Mouse (Mus musculus) liver, postnatal 0 days (tissue): Measurements from ENCODE around the gene Yap1. TPM values are rescaled to one million over a fixed set of nuclear protein-coding genes. Genes with fewer than 3 reads are reported as not detected.

Source experiments
- ATAC-seq: fragments of 200-750 bp; cut with Nextera tagmentation; 2 replicates; pipeline ENCODE4 v1.8.0; 2017; ENCODE audit warnings: mild to moderate bottlenecking, moderate library complexity
- DNase-seq: peaks from one replicate; pipeline ENCODE4 v3.0.0-alpha.2; 2016
- H3K27ac ChIP-seq: fragments of 300-500 bp; sonication (generic); 2 replicates; pipeline ENCODE4 v1.5.1; 2014; ENCODE audit warnings: antibody characterized with exemption, moderate library complexity, mild to moderate bottlenecking, low read depth
- H3K27me3 ChIP-seq: fragments of 300-500 bp; sonication (generic); 2 replicates; pipeline ENCODE4 v1.6.1; 2014; ENCODE audit warnings: low read length, control low read depth, mixed read lengths; ENCODE audit not compliant: insufficient read depth
- H3K36me3 ChIP-seq: fragments of 300-500 bp; sonication (generic); replicated peaks from 2 replicates; pipeline ENCODE4 v1.6.1; 2014; ENCODE audit warnings: mild to moderate bottlenecking, control low read depth, low read length, moderate library complexity, mixed read lengths; ENCODE audit not compliant: insufficient read depth
- H3K4me1 ChIP-seq: fragments of 300-500 bp; sonication (generic); 2 replicates; pipeline ENCODE4 v1.6.1; 2014; ENCODE audit warnings: antibody characterized with exemption, mild to moderate bottlenecking, control low read depth; ENCODE audit not compliant: insufficient read depth
- H3K4me2 ChIP-seq: fragments of 300-500 bp; sonication (generic); 2 replicates; pipeline ENCODE4 v1.6.1; 2014; ENCODE audit warnings: low read depth, mild to moderate bottlenecking, low read length, moderate library complexity, mixed read lengths
- H3K4me3 ChIP-seq: fragments of 300-500 bp; sonication (generic); 2 replicates; pipeline ENCODE4 v1.5.1; 2014; ENCODE audit warnings: low read depth, low read length
- H3K9ac ChIP-seq: fragments of 300-500 bp; sonication (generic); replicated peaks from 2 replicates; pipeline ENCODE4 v1.6.1; 2014; ENCODE audit warnings: mild to moderate bottlenecking, moderate library complexity
- H3K9me3 ChIP-seq: fragments of 300-500 bp; sonication (generic); 2 replicates; pipeline ENCODE4 v1.6.1; 2016; ENCODE audit warnings: mild to moderate bottlenecking, control low read depth, low read length, mixed read lengths
- CTCF ChIP-seq: sonication (generic); IDR thresholded peaks from 2 replicates; pipeline ENCODE4 v1.5.1; 2016; ENCODE audit warnings: antibody characterized with exemption, low read depth
- EP300 ChIP-seq: IDR thresholded peaks from 2 replicates; pipeline ENCODE4 v1.6.1; 2016; ENCODE audit warnings: antibody characterized with exemption, low read depth, mild to moderate bottlenecking
- WGBS: fragments of 180-500 bp; shearing (Covaris S2); extraction: QIAGEN DNeasy Blood & Tissue Kit; methylation state at CpG from one replicate; pipeline ENCODE4 v1.1.7; 2014; ENCODE audit not compliant: insufficient replicate concordance; 5-methylcytosine and 5-hydroxymethylcytosine counted together
- polyA plus RNA-seq: library from polyadenylated mRNA; unstranded; fragments of >200 nt; fragmentation: Nextera tagmentation; extraction: Ambion mirVana; gene quantifications from 2 replicates; pipeline ENCODE4 v1.2.1, GENCODE M21; 2015

The Yap1 gene
- polyA plus RNA-seq, 1 experiment from 2014 or later, result 4.3 TPM

DNA sequence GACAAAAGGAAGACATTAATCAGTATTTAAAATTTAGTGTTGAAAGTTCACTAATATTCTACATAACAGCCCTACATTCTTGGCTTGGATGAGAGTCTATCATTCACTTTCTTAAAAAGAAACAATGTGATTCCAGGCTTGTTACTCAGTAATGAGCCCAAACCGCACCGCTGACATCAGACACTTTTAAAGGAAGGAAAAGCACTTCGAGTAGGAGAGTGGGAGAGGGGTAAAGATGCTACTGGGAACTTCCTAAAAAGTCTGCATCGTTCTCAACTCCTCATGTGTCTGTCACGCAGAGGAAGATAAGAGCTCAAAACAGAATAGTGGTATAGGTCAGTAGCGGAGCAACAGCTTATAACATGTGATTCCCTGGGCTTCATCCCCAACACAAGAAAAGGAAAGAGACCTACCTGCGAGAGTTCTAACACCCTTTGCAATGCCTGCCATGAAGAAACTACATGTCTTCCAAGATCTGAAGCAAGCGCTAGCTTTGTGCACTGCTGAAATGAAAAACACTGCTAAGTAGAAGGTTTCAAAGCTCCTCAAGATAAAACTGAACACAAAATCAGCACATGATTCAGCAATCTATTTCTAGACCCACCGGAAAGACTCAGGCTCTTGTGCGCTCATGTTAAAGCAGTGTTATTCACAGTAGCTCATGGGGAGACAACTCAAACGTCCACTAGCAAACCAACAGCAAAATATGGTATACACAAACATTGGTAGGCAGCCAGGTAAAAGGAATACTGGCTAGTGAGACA, 25.1 kb downstream of the Yap1 start:
- ATAC-seq (no peak), DNase-seq (no peak)
- 65% methylated on average over 11 of the region's 11 CpGs for WGBS
- Histone ChIP-seq H3K9ac (no peak overlapping the region), H3K27me3 (no peaks in the 10 kb centered on the region), H3K36me3 (no peaks in the 10 kb centered on the region), H3K4me2 (no peak overlapping the region), H3K9me3 (no peaks in the 10 kb centered on the region), H3K4me3 (no peak overlapping the region), H3K27ac (no peak overlapping the region), H3K4me1 (peaks cover 3% of the 10 kb centered on the region)
- TF ChIP-seq EP300 (no peak), CTCF (no peak)

DNA sequence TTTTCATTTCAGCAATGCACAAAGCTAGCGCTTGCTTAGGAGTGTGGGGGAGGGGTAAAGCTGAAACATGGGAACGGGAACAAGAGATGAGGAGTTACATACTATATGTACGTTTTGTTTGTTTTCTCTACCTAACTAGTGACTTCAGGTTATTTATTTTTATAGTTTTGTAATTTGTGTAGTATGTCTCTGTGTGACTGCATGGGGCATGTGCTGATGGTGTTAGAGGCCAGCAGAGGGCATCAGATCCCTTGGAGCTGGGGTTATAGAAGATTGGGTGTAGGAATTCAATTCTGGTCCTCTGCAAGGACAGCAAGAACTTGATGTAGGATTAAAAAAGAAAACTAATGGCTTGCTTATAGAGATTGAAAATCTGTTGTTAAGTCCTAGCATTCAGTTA, 25.9 kb downstream of the Yap1 start:
- no peaks in the 10 kb centered on the region; the same call in 1 of the 2 replicates for H3K36me3 ChIP-seq
- H3K27ac ChIP-seq, result no peak overlapping the region
- H3K27me3 ChIP-seq, result no peaks in the 10 kb centered on the region
- H3K4me1 ChIP-seq, result peaks cover 3% of the 10 kb centered on the region
- H3K9ac ChIP-seq, result no peak overlapping the region
- peak; percentile 39 for TF ChIP-seq CTCF
- no peak for TF ChIP-seq EP300
- no peak overlapping the region for H3K4me2 ChIP-seq
- ATAC-seq (no peak), DNase-seq (no peak)
- H3K4me3 ChIP-seq, result no peak overlapping the region
- no peaks in the 10 kb centered on the region for H3K9me3 ChIP-seq
- WGBS, result 75% methylated on average over 3 of the region's 3 CpGs

DNA sequence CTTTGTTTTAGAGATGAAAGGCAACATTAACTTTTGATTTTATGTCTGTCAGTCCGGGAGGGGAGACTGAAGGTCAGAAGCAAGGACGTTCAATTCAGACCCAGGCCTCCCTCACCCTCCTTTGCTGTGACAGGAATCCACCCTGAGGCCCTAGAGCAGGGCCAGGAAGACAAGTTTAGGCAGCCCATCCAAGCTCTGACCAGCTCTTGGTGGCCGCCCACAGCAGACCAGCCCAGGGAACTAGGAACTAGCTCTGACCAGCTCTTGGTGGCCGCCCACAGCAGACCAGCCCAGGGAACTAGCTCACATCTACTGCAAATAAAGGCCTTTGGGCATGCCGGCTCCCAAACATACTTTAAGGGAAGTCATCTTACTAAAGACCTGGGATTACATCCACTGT, 26.8 kb downstream of the Yap1 start:
- Histone ChIP-seq H3K4me3 (no peak overlapping the region), H3K4me2 (no peak overlapping the region), H3K36me3 (no peaks in the 10 kb centered on the region; the same call in 1 of the 2 replicates), H3K27ac (no peak overlapping the region), H3K4me1 (peaks cover 3% of the 10 kb centered on the region), H3K27me3 (no peaks in the 10 kb centered on the region), H3K9me3 (no peaks in the 10 kb centered on the region), H3K9ac (no peak overlapping the region)
- DNase-seq (no peak), ATAC-seq (no peak)
- TF ChIP-seq EP300 (no peak), CTCF (no peak)
- WGBS, result 72% methylated on average over 5 of the region's 5 CpGs

DNA sequence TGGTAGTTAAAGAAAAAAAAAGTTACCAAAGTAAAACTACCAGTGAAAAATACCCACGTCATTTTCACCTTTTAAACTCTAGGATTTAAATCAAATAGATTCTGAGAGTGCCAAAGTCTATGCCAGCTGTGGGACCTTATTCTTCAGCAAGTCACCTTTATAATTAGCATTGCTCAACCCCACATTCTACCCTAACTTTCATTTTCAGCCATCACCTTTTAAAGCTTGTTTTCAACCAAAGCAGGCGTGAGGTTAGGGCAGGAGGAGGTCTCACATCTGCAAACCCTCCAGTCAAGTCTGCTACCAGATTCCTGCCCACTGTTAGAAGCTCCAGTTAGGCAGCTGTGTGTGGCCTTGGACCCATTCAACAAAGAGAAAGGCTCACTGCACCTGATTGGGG, 32.4 kb downstream of the Yap1 start:
- no peak overlapping the region for H3K9ac ChIP-seq
- DNase-seq (no peak), ATAC-seq (no peak)
- H3K4me1 ChIP-seq, result no peaks in the 10 kb centered on the region
- no peaks in the 10 kb centered on the region for H3K27me3 ChIP-seq
- no peak overlapping the region for H3K4me2 ChIP-seq
- H3K4me3 ChIP-seq, result no peak overlapping the region
- no peaks in the 10 kb centered on the region for H3K9me3 ChIP-seq
- TF ChIP-seq CTCF (no peak), EP300 (no peak)
- H3K36me3 ChIP-seq, result no peaks in the 10 kb centered on the region; the same call in 1 of the 2 replicates
- WGBS, result 62% methylated on average over 2 of the region's 2 CpGs
- no peak overlapping the region for H3K27ac ChIP-seq

DNA sequence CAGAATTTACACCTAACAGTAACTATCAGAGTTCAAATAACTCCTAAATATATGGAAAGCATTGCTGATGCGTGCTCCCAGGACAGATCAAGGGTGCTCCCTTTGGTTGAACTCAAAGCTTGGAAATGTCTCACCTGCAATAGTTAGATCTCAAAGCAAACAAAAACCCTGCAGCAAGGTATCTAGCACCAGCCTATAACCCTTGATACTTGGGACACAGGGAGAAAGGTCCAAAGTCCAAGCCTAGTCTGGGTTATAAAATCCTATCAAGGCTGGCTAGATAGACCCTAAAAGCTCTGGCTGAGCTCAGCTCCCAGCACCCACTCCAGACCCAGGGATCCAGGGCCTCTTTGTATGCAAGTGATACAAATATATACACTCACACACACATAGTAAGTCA, 36.4 kb downstream of the Yap1 start:
- Histone ChIP-seq H3K4me1 (peaks cover 4% of the 10 kb centered on the region; the same call in 1 of the 2 replicates), H3K4me3 (no peak overlapping the region), H3K36me3 (no peaks in the 10 kb centered on the region), H3K27ac (no peak overlapping the region), H3K9ac (no peak overlapping the region), H3K9me3 (no peaks in the 10 kb centered on the region), H3K27me3 (no peaks in the 10 kb centered on the region), H3K4me2 (no peak overlapping the region)
- DNase-seq (no peak), ATAC-seq (no peak)
- WGBS, result 65% methylated on average over 1 of the region's 1 CpGs
- TF ChIP-seq EP300 (no peak), CTCF (no peak)

DNA sequence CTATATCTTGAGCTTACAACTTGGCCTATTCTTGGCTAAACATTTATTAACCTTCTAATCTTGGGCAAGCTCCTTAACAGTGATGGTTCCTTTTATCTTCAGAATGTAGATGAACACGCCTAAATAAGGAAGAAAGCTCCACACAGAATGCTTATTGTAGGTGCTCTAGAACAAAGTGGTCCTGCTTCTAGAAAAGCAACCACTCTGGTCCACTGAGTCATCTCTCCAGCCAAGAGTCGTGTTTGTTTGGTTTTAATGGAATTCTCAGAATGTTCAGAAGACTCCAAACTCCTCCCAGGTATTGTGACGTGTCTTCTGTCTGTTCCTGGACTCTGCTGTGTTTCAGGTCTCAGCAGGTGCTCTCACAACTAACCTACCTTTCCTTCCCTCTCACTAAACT, 38.8 kb downstream of the Yap1 start:
- 68% methylated on average over 3 of the region's 3 CpGs for WGBS
- ATAC-seq, result no peak
- Histone ChIP-seq H3K9ac (no peak overlapping the region), H3K9me3 (no peaks in the 10 kb centered on the region), H3K4me3 (no peak overlapping the region), H3K4me1 (peaks cover 4% of the 10 kb centered on the region; the same call in 1 of the 2 replicates), H3K4me2 (no peak overlapping the region), H3K36me3 (no peaks in the 10 kb centered on the region), H3K27ac (no peak overlapping the region), H3K27me3 (no peaks in the 10 kb centered on the region)
- no peak for TF ChIP-seq CTCF
- no peak for TF ChIP-seq EP300
- DNase-seq, result no peak
